Mouse (Mus musculus) CH12.LX (cell line): Measurements from ENCODE around the gene Grhl1. TPM values are rescaled to one million over a fixed set of nuclear protein-coding genes. Genes with fewer than 3 reads are reported as not detected.
"Not testable (repeated sequence)": the region's sequence is repeated elsewhere in the genome, so short reads cannot be mapped to it uniquely, and the experiment has no call there.

ENCODE experiments used
- DNase-seq: peaks from one replicate; pipeline ENCODE4 v3.0.0-alpha.2; 2013; ENCODE audit errors: extremely low read depth
- H3K27ac ChIP-seq: 2 replicates; pipeline ENCODE4 v1.5.1; 2012; ENCODE audit warnings: low read depth, mild to moderate bottlenecking, control low read depth, moderate library complexity; ENCODE audit not compliant: insufficient read depth
- H3K27me3 ChIP-seq: replicated peaks from 2 replicates; pipeline ENCODE3; 2012; ENCODE audit warnings: inconsistent platforms
- H3K36me3 ChIP-seq, 2 experiments: replicated peaks in 1 of 2; 2 replicates each; pipeline versions ENCODE3 to v1.6.1; 2012; ENCODE audit warnings: inconsistent platforms in 1 of 2, low read length in 1 of 2, mild to moderate bottlenecking in 1 of 2, mixed read lengths in 1 of 2, moderate library complexity in 1 of 2; ENCODE audit not compliant: control insufficient read depth in 1 of 2, insufficient read depth in 1 of 2
- H3K4me1 ChIP-seq, 2 experiments: 2 replicates each; pipeline ENCODE4 v1.6.1; 2012; ENCODE audit warnings: inconsistent platforms in 1 of 2, moderate library complexity in 1 of 2; ENCODE audit not compliant: insufficient read depth in 2 of 2, control insufficient read depth in 1 of 2
- H3K4me2 ChIP-seq: 2 replicates; pipeline ENCODE4 v1.6.1; 2012; ENCODE audit warnings: low read depth, mild to moderate bottlenecking, control low read depth; ENCODE audit not compliant: poor library complexity, insufficient read depth, severe bottlenecking
- H3K4me3 ChIP-seq, 3 experiments: fragments of 150-350 bp in 1 of 3; sonication (generic) in 1 of 3; replicated peaks in 1 of 3; 2 replicates each; pipeline versions ENCODE3 to v1.5.1; 2011 to 2012; ENCODE audit warnings: low read depth in 2 of 3, low read length in 2 of 3, mild to moderate bottlenecking in 2 of 3, moderate library complexity in 2 of 3, control low read depth in 1 of 3, improper control_type of control experiment in 1 of 3, inconsistent platforms in 1 of 3, mixed read lengths in 1 of 3; ENCODE audit not compliant: poor library complexity in 1 of 3
- H3K79me2 ChIP-seq: replicated peaks from 2 replicates; pipeline ENCODE4 v1.6.1; 2012; ENCODE audit warnings: mild to moderate bottlenecking, moderate library complexity; ENCODE audit not compliant: control insufficient read depth, poor library complexity, insufficient read depth, severe bottlenecking; ENCODE audit errors: extremely low read depth
- H3K9ac ChIP-seq: 2 replicates; pipeline ENCODE4 v1.6.1; 2012; ENCODE audit warnings: low read depth, mild to moderate bottlenecking, control low read depth, moderate library complexity; ENCODE audit not compliant: insufficient read depth
- H3K9me3 ChIP-seq: replicated peaks from 2 replicates; pipeline ENCODE3; 2012; ENCODE audit warnings: low read length, inconsistent platforms, mixed read lengths
- BHLHE40 ChIP-seq: IDR thresholded peaks from 2 replicates; pipeline ENCODE4 v1.6.1; 2011; ENCODE audit warnings: mild to moderate bottlenecking, low read depth, low read length, improper control_type of control experiment
- CHD2 ChIP-seq: IDR thresholded peaks from 2 replicates; pipeline ENCODE4 v1.6.1; 2011; ENCODE audit warnings: low read length, improper control_type of control experiment
- CTCF ChIP-seq, 2 experiments: IDR thresholded peaks in 1 of 2; conservative IDR thresholded peaks in 1 of 2; 2 replicates each; pipeline ENCODE4 v1.5.1; 2011 to 2012; ENCODE audit warnings: low read depth in 2 of 2, low read length in 2 of 2, improper control_type of control experiment in 1 of 2, inconsistent platforms in 1 of 2, mild to moderate bottlenecking in 1 of 2, moderate library complexity in 1 of 2
- ELF1 ChIP-seq: IDR thresholded peaks from 2 replicates; pipeline ENCODE4 v1.6.1; 2014; ENCODE audit warnings: low read depth, mild to moderate bottlenecking, inconsistent platforms, low read length, improper control_type of control experiment
- EP300 ChIP-seq: IDR thresholded peaks from 2 replicates; pipeline ENCODE4 v1.6.1; 2011; ENCODE audit warnings: low read length, improper control_type of control experiment
- JUN ChIP-seq: IDR thresholded peaks from 2 replicates; pipeline ENCODE4 v1.6.1; 2011; ENCODE audit warnings: low read depth, mild to moderate bottlenecking, low read length, improper control_type of control experiment, moderate library complexity; ENCODE audit not compliant: insufficient read depth
- MAFK ChIP-seq: IDR thresholded peaks from 2 replicates; pipeline ENCODE4 v1.6.1; 2011; ENCODE audit warnings: low read length, improper control_type of control experiment; ENCODE audit not compliant: insufficient replicate concordance
- MAX ChIP-seq: IDR thresholded peaks from 2 replicates; pipeline ENCODE4 v1.6.1; 2011; ENCODE audit warnings: low read length, improper control_type of control experiment
- MAZ ChIP-seq: IDR thresholded peaks from 2 replicates; pipeline ENCODE4 v1.6.1; 2012; ENCODE audit warnings: low read depth, mild to moderate bottlenecking, inconsistent platforms, low read length, improper control_type of control experiment, moderate library complexity
- MEF2A ChIP-seq: IDR thresholded peaks from 2 replicates; pipeline ENCODE4 v1.6.1; 2014; ENCODE audit warnings: low read depth, mild to moderate bottlenecking, inconsistent platforms, low read length, improper control_type of control experiment, borderline replicate concordance
- MXI1 ChIP-seq: IDR thresholded peaks from 2 replicates; pipeline ENCODE4 v1.6.1; 2011; ENCODE audit warnings: mild to moderate bottlenecking, low read depth, low read length, improper control_type of control experiment
- MYC ChIP-seq: IDR thresholded peaks from 2 replicates; pipeline ENCODE4 v1.6.1; 2011; ENCODE audit warnings: low read depth, mild to moderate bottlenecking, improper control_type of control experiment, low read length
- NELFE ChIP-seq: IDR thresholded peaks from 2 replicates; pipeline ENCODE4 v1.6.1; 2011; ENCODE audit warnings: low read depth, low read length, improper control_type of control experiment
- NRF1 ChIP-seq: IDR thresholded peaks from 2 replicates; pipeline ENCODE4 v1.6.1; 2014; ENCODE audit warnings: low read depth, mild to moderate bottlenecking, inconsistent platforms, low read length, improper control_type of control experiment, moderate library complexity
- PAX5 ChIP-seq: IDR thresholded peaks from 2 replicates; pipeline ENCODE4 v1.6.1; 2012; ENCODE audit warnings: low read length, inconsistent platforms, mixed read lengths
- POLR2A ChIP-seq: IDR thresholded peaks from 2 replicates; pipeline ENCODE4 v1.6.1; 2011; ENCODE audit warnings: low read depth, mild to moderate bottlenecking, improper control_type of control experiment, low read length
- RAD21 ChIP-seq: IDR thresholded peaks from 2 replicates; pipeline ENCODE4 v1.6.1; 2011; ENCODE audit warnings: low read depth, mild to moderate bottlenecking, low read length, improper control_type of control experiment, moderate library complexity
- SIN3A ChIP-seq: IDR thresholded peaks from 2 replicates; pipeline ENCODE4 v1.6.1; 2012; ENCODE audit warnings: low read length, improper control_type of control experiment, inconsistent platforms
- TCF12 ChIP-seq: IDR thresholded peaks from 2 replicates; pipeline ENCODE4 v1.6.1; 2014; ENCODE audit warnings: low read depth, mild to moderate bottlenecking, inconsistent platforms, low read length, improper control_type of control experiment
- UBTF ChIP-seq: IDR thresholded peaks from 2 replicates; pipeline ENCODE4 v1.6.1; 2012; ENCODE audit warnings: low read depth, mild to moderate bottlenecking, inconsistent platforms, low read length, improper control_type of control experiment, moderate library complexity
- USF1 ChIP-seq: IDR thresholded peaks from 2 replicates; pipeline ENCODE4 v1.6.1; 2014; ENCODE audit warnings: low read depth, mild to moderate bottlenecking, inconsistent platforms, low read length, improper control_type of control experiment
- ZC3H11A ChIP-seq: IDR thresholded peaks from 2 replicates; pipeline ENCODE4 v1.6.1; 2012; ENCODE audit warnings: low read depth, mild to moderate bottlenecking, inconsistent platforms, low read length, improper control_type of control experiment
- ZMIZ1 ChIP-seq: IDR thresholded peaks from 2 replicates; pipeline ENCODE4 v1.6.1; 2012; ENCODE audit warnings: low read depth, mild to moderate bottlenecking, inconsistent platforms, low read length, improper control_type of control experiment
- dilution Hi-C: fragments of 300-500 bp; cut with MboI; formaldehyde crosslinking; loops from 2 replicates; pipeline ENCODE4 v1.14.3; 2020; ENCODE audit warnings: low sequenced_read_pairs; ENCODE audit not compliant: extremely low pct_unique_long_range_greater_than_20kb, extremely low pct_ligation_motif_present
- in situ Hi-C: fragments of 300-500 bp; cut with MboI; formaldehyde crosslinking; loops from 3 replicates; pipeline ENCODE4 v1.14.3; 2019; ENCODE audit warnings: low sequenced_read_pairs, low pct_ligation_motif_present, low pct_unique_long_range_greater_than_20kb, mixed read lengths
- polyA plus RNA-seq: library from polyadenylated mRNA; unstranded; fragments of >175 nt; gene quantifications from 2 replicates; pipeline ENCODE4 v1.2.1, GENCODE M21; 2012; ENCODE audit warnings: low read depth; ENCODE audit not compliant: insufficient read length
- total RNA-seq, 2 experiments: library from RNA; depleted of rRNA; stranded (reverse); fragments of 300-350 nt in 1 of 2; fragments of >200 nt in 1 of 2; gene quantifications; 2 replicates each; pipeline ENCODE4 v1.2.3; 2012 to 2014

The Grhl1 gene
- total RNA-seq (2012; rRNA removed) (1.3 and 1.6 TPM in 2 replicates), total RNA-seq (2014; rRNA removed) (0.54 and 0.63 TPM in 2 replicates), polyA plus RNA-seq (0.66 and 0.75 TPM in 2 replicates)

- no peaks in the 10 kb centered on the region for H3K9me3 ChIP-seq
- H3K9ac ChIP-seq: peak within 1 kb of the TSS; percentile 83
- dilution Hi-C loops (no loop called here), in situ Hi-C loops (no loop called here)
- no peak within 1 kb of the TSS for H3K27ac ChIP-seq
- H3K36me3 ChIP-seq: peaks cover 4 to 8% of the 10 kb centered on the region in 2 experiments
- peaks cover 0 to 11% of the 10 kb centered on the region in 2 experiments; a peak in 1 of 4 replicates for H3K4me1 ChIP-seq
- H3K4me3 ChIP-seq: peak within 1 kb of the TSS; percentile 55 to 81 (median 64)
- H3K4me2 ChIP-seq: peak within 1 kb of the TSS; percentile 88
- TF ChIP-seq UBTF (peak; percentile 54; the same call in 1 of the 2 replicates), MAFK (no peak), MAX (peak; percentile 80), MAZ (peak; percentile 88), EP300 (0 out of 2 replicates have a peak, but pooled peaks have one; percentile 13), MEF2A (0 out of 2 replicates have a peak, but pooled peaks have one; percentile 20), CHD2 (no peak), NELFE (peak; percentile 90), JUN (no peak), ELF1 (peak; percentile 27; the same call in 1 of the 2 replicates), RAD21 (no peak), USF1 (peak; percentile 13; the same call in 1 of the 2 replicates), TCF12 (peak; percentile 65; the same call in 1 of the 2 replicates), NRF1 (peak; percentile 79), ZC3H11A (no peak), ZMIZ1 (peak; percentile 87), BHLHE40 (no peak; the same call in 1 of the 2 replicates), CTCF (conservative IDR thresholded peaks at IDR 0.05 in 1 of 2, IDR thresholded peaks at IDR 0.05 in 1 of 2; ENCODE audit: low read depth in 2 of 2, low read length in 2 of 2) (no peak), SIN3A (peak; percentile 71; the same call in 1 of the 2 replicates), POLR2A (peak; percentile 89), PAX5 (no peak), MXI1 (peak; percentile 90), MYC (peak; percentile 77; the same call in 1 of the 2 replicates)
- no peaks in the 10 kb centered on the region; the same call in 1 of the 2 replicates for H3K79me2 ChIP-seq
- DNase-seq: peak; percentile 90
- peaks cover 18% of the 10 kb centered on the region for H3K27me3 ChIP-seq
Measured at GRCm38 (mm10) chr12:24571523-24572392, at the start of gene Grhl1. Grhl1 (plus strand) TSS chr12:24572283.

- H3K4me1 ChIP-seq, DNase-seq, in situ Hi-C loops, H3K4me2 ChIP-seq, H3K4me3 ChIP-seq, H3K79me2 ChIP-seq, H3K27me3 ChIP-seq, H3K27ac ChIP-seq, H3K9me3 ChIP-seq, H3K9ac ChIP-seq, dilution Hi-C loops: not testable (repeated sequence)
- peaks cover 15 to 73% of the 10 kb centered on the region in 2 experiments for H3K36me3 ChIP-seq
Measured at GRCm38 (mm10) chr12:24525065-24525464, 47.0 kb upstream of the Grhl1 start.
